Mouse (Mus musculus): ENCODE measurements around the gene Ptrh2. TPM values are rescaled to one million over a fixed set of nuclear protein-coding genes. Genes with fewer than 3 reads are reported as not detected.

Ptrh2 gene
- total and polyA plus RNA-seq, 3 experiments: 6.2 to 17.4 (median 11.7) TPM

DNA sequence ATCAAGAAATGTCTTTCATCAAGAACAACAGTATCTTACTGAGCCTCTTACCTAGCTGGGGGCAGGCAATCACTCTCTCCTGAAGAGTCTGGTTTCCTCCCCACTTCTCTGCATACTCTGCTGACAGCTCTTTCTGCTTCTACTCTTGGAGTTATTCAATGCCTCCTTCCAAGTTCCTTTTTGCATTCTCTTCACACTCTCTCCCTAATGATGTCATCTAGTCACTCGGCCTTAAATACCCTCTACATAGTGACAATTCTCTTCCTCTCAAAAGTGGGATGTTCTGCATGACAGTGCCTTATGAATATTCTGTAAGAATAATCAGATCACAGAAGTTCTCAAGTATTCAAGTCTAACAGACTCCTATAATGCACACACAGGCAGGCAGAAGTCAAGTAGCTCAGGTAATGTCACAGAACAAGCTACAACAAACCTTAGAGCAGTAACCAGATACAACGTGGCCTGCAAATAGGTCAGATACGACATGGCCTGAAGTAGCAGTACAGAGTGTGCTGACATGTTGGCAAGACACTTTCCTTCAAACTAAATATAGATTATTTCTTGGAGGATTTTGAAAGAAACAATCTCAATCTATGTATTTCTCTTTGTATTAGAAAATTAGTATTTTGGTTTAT, 12.6 kb upstream of the Ptrh2 start:
- DNase-seq: no peak

DNA sequence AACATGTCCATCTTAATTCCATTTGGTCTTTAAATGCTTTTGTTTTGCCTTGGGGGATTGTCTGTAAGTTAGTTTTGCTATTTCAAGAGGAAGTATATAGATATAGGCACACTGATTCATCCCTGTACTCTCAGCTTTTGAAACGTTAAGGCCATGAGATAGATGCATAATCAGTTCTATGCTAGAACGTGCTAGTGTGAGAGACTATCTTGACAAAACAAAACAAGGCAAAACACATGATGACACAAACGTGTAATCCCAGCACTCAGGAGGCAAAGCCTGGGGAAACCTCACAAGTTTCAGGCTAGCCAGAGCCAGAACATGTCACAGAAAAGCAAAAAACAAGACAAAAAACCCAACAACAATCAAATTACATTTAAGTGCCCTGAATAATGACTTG, 11.0 kb upstream of the Ptrh2 start:
- no peak for DNase-seq

DNA sequence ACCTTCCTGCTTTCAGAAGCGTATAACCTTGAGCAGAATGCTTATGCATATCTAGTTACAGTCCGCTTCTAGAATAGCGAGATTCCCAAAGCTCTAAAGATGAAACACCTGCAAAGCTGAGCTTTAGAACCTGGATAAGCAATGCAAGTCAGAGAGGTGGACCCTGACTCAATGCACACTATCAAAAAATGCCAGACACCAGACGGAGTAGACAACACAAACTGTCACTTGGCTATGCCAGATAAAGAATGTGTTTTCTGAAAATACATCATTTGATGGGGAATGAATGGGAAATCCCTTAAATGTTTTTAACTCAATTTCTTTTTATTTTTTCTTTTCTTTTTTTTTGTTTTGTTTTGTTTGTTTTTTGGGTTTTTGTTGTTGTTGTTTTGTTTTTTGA, 8.3 kb upstream of the Ptrh2 start:
- no peak for DNase-seq

DNA sequence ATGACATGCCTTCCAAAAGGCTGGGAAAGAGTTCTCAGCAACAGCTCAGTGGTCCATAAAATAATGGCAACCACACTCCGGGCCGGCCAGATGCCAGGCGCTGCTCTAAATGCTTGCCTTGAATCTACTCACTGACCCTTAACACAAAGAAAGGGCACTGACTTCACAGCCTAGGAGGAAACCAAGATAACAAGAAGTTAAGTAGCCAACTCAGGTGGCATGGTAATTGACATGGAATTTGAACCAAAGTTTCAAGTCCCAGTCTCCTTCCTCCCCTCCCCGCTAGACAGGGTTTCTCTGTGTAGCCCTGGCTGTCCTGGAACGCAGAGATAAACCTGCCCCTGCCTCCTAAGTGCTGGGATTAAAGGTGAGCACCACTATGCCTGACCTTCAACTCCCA, 4.8 kb upstream of the Ptrh2 start:
- DNase-seq: no peak

GRCm38 (mm10) chr11:86680729-86681128, 3.1 kb upstream of the Ptrh2 start:
- no peak for DNase-seq

GRCm38 (mm10) chr11:86681423-86681822, 2.4 kb upstream of the Ptrh2 start:
- DNase-seq: no peak

- DNase-seq: no peak
These were observed 924 bp upstream of the Ptrh2 start for GRCm38 (mm10) chr11:86682861-86683260.

- DNase-seq: no peak
These were observed 584 bp downstream of the Ptrh2 start for GRCm38 (mm10) chr11:86684126-86685012.

GRCm38 (mm10) chr11:86685366-86685765, 1.6 kb downstream of the Ptrh2 start:
- DNase-seq: no peak

DNA sequence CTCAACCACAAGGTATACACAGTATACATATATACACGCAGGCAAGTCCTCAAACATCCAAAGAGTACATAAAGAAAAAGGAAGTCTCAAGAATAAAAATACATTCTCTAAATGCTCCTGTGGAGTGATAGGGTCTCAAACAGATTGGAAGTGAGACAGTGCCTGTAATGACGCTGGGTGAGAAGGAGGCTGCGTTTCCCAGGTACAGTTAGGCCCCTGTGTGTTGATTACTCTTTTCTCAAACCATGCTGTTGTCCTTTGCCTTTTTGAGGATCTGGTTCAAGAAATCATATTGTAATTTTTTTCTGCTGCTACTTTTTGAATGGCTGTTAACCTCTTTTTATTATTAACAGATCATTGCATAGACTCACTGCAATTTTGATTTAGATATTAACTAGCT, 6.6 kb downstream of the Ptrh2 start:
- no peak for DNase-seq

GRCm38 (mm10) chr11:86691482-86691881, 7.7 kb downstream of the Ptrh2 start:
- DNase-seq: peak; percentile 33

DNA sequence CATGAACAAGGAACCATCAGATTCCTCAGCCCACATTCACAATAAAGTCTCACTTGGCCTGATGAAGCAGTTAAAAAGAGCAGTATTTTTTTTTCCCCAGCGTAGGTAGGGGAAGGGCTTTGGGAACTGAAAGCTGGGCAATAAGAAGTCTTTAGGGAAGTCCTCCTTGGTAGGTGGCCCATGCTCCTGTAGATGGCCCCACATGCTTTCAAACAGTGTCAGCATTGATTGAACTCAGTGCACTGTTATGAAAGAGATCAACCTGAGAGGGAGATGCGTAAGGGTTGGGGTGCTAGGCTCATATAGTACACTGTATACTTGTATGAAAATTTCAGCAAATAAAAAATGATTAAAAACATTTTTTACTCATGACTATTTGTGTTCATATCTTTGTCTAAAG, 8.2 kb downstream of the Ptrh2 start:
- DNase-seq: no peak

GRCm38 (mm10) chr11:86692546-86692945, 8.8 kb downstream of the Ptrh2 start:
- DNase-seq: no peak

DNA sequence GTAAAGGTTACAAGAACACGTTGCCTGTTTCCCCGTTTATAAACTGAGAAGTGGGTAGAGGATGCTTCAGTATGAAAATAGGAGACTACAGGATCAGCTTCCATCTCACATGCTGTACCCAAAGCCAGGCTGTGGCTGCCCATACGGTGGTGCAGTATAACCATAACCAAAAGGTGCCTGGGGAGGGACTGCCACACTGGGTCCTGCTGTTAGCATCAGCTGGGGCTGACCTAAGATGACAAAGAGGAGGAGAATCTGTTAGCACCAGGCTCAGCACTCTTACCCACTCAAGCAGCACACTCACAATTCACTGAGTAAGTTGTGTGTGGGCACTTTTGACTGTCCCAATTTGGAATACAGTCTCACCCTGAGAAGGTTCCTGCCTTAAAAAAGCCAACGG, 11.7 kb downstream of the Ptrh2 start:
- DNase-seq: no peak

- no peak for DNase-seq
These were observed 17.4 kb downstream of the Ptrh2 start for GRCm38 (mm10) chr11:86701151-86701550.

- DNase-seq: no peak
These were observed 30.8 kb downstream of the Ptrh2 start for GRCm38 (mm10) chr11:86714606-86715005.

- no peak for DNase-seq
These were observed 33.7 kb downstream of the Ptrh2 start for GRCm38 (mm10) chr11:86717306-86718065.

DNA sequence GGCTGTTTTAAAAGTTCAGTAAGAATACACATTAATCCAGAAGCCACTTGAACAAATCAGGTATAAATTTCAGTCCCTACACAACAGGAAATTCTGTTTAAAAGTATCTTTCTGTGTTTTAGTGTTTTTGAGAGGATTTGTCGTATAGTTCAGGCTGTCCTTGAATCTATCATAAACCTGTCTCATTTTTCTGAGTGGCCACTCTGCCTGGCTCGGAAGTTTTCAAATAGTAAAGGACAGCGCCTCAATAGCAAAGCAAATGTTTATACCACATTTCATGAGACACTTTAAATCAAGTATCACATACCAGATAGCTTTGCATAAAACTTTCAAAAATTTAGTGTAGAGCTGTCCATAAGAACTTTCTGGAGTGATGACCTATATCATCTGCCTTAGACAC, 34.6 kb downstream of the Ptrh2 start:
- DNase-seq: no peak

DNA sequence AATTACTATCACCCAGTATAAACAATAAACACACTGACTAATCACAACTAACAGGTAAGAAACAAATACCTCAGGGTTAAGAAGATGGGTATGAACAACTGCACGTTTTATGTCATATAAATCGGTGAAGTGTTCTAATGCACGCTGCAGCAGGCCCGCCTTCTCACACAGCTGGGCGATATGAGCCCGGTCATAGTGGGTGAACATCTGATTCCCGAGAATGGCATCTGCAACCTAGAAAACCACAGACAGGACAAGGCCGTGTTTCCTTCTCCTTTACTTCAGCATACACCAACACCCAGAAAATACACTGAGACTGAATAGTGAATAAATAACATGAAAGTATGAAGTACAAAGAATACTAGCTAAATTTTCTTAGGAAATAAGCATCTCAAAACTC, 35.6 kb downstream of the Ptrh2 start:
- no peak for DNase-seq

DNA sequence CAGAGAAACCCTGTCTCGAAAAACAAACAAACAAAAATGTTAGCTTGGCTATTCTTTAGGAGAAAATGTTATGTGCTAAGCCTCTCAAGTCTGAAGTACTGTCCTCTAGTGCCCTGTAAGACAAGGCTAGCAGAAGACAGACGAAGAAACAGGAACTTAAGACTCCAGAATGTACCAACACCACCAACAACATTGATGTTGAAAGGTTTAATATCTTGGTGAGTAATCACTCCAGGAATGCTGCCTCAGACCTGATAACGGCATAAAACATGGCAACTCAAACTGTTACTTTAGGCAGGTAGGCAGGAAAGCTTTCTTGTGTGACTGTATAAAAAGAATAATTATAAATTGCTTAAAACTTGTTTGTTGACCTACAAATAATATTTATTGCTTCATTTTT, 40.2 kb downstream of the Ptrh2 start:
- DNase-seq: no peak

GRCm38 (mm10) chr11:86724982-86725381, 41.2 kb downstream of the Ptrh2 start:
- no peak for DNase-seq

- DNase-seq: no peak
These were observed 41.8 kb downstream of the Ptrh2 start for GRCm38 (mm10) chr11:86725607-86726006.

GRCm38 (mm10) chr11:86731443-86731842, 47.7 kb downstream of the Ptrh2 start:
- no peak for DNase-seq

Measured in adrenal gland, adult 2 months (tissue).